Mouse (Mus musculus) CH12.LX (cell line): ENCODE data around the gene Csf2rb. TPM values are rescaled to one million over a fixed set of nuclear protein-coding genes. Genes with fewer than 3 reads are reported as not detected.

Experiments
- DNase-seq: peaks from one replicate; pipeline ENCODE4 v3.0.0-alpha.2; 2013; ENCODE audit errors: extremely low read depth
- H3K27ac ChIP-seq: 2 replicates; pipeline ENCODE4 v1.5.1; 2012; ENCODE audit warnings: low read depth, mild to moderate bottlenecking, control low read depth, moderate library complexity; ENCODE audit not compliant: insufficient read depth
- H3K27me3 ChIP-seq: replicated peaks from 2 replicates; pipeline ENCODE3; 2012; ENCODE audit warnings: inconsistent platforms
- H3K36me3 ChIP-seq, 2 experiments: replicated peaks in 1 of 2; 2 replicates each; pipeline versions ENCODE3 to v1.6.1; 2012; ENCODE audit warnings: inconsistent platforms in 1 of 2, low read length in 1 of 2, mild to moderate bottlenecking in 1 of 2, mixed read lengths in 1 of 2, moderate library complexity in 1 of 2; ENCODE audit not compliant: control insufficient read depth in 1 of 2, insufficient read depth in 1 of 2
- H3K4me1 ChIP-seq, 2 experiments: 2 replicates each; pipeline ENCODE4 v1.6.1; 2012; ENCODE audit warnings: inconsistent platforms in 1 of 2, moderate library complexity in 1 of 2; ENCODE audit not compliant: insufficient read depth in 2 of 2, control insufficient read depth in 1 of 2
- H3K4me2 ChIP-seq: 2 replicates; pipeline ENCODE4 v1.6.1; 2012; ENCODE audit warnings: low read depth, mild to moderate bottlenecking, control low read depth; ENCODE audit not compliant: poor library complexity, insufficient read depth, severe bottlenecking
- H3K4me3 ChIP-seq, 3 experiments: fragments of 150-350 bp in 1 of 3; sonication (generic) in 1 of 3; replicated peaks in 1 of 3; 2 replicates each; pipeline versions ENCODE3 to v1.5.1; 2011 to 2012; ENCODE audit warnings: low read depth in 2 of 3, low read length in 2 of 3, mild to moderate bottlenecking in 2 of 3, moderate library complexity in 2 of 3, control low read depth in 1 of 3, improper control_type of control experiment in 1 of 3, inconsistent platforms in 1 of 3, mixed read lengths in 1 of 3; ENCODE audit not compliant: poor library complexity in 1 of 3
- H3K79me2 ChIP-seq: replicated peaks from 2 replicates; pipeline ENCODE4 v1.6.1; 2012; ENCODE audit warnings: mild to moderate bottlenecking, moderate library complexity; ENCODE audit not compliant: control insufficient read depth, poor library complexity, insufficient read depth, severe bottlenecking; ENCODE audit errors: extremely low read depth
- H3K9ac ChIP-seq: 2 replicates; pipeline ENCODE4 v1.6.1; 2012; ENCODE audit warnings: low read depth, mild to moderate bottlenecking, control low read depth, moderate library complexity; ENCODE audit not compliant: insufficient read depth
- H3K9me3 ChIP-seq: replicated peaks from 2 replicates; pipeline ENCODE3; 2012; ENCODE audit warnings: low read length, inconsistent platforms, mixed read lengths
- BHLHE40 ChIP-seq: IDR thresholded peaks from 2 replicates; pipeline ENCODE4 v1.6.1; 2011; ENCODE audit warnings: mild to moderate bottlenecking, low read depth, low read length, improper control_type of control experiment
- CHD1 ChIP-seq: IDR thresholded peaks from 2 replicates; pipeline ENCODE4 v1.6.1; 2012; ENCODE audit warnings: low read depth, low read length, improper control_type of control experiment, inconsistent platforms
- CTCF ChIP-seq, 2 experiments: IDR thresholded peaks in 1 of 2; conservative IDR thresholded peaks in 1 of 2; 2 replicates each; pipeline ENCODE4 v1.5.1; 2011 to 2012; ENCODE audit warnings: low read depth in 2 of 2, low read length in 2 of 2, improper control_type of control experiment in 1 of 2, inconsistent platforms in 1 of 2, mild to moderate bottlenecking in 1 of 2, moderate library complexity in 1 of 2
- E2F4 ChIP-seq: IDR thresholded peaks from 2 replicates; pipeline ENCODE4 v1.6.1; 2011; ENCODE audit warnings: low read depth, low read length, improper control_type of control experiment; ENCODE audit not compliant: insufficient replicate concordance
- ELF1 ChIP-seq: IDR thresholded peaks from 2 replicates; pipeline ENCODE4 v1.6.1; 2014; ENCODE audit warnings: low read depth, mild to moderate bottlenecking, inconsistent platforms, low read length, improper control_type of control experiment
- EP300 ChIP-seq: IDR thresholded peaks from 2 replicates; pipeline ENCODE4 v1.6.1; 2011; ENCODE audit warnings: low read length, improper control_type of control experiment
- HCFC1 ChIP-seq: IDR thresholded peaks from 2 replicates; pipeline ENCODE4 v1.6.1; 2012; ENCODE audit warnings: low read depth, mild to moderate bottlenecking, inconsistent platforms, low read length, improper control_type of control experiment
- KAT2A ChIP-seq: IDR thresholded peaks from 2 replicates; pipeline ENCODE4 v1.6.1; 2012; ENCODE audit warnings: low read length, improper control_type of control experiment, inconsistent platforms; ENCODE audit not compliant: insufficient replicate concordance
- MAFK ChIP-seq: IDR thresholded peaks from 2 replicates; pipeline ENCODE4 v1.6.1; 2011; ENCODE audit warnings: low read length, improper control_type of control experiment; ENCODE audit not compliant: insufficient replicate concordance
- MAX ChIP-seq: IDR thresholded peaks from 2 replicates; pipeline ENCODE4 v1.6.1; 2011; ENCODE audit warnings: low read length, improper control_type of control experiment
- MAZ ChIP-seq: IDR thresholded peaks from 2 replicates; pipeline ENCODE4 v1.6.1; 2012; ENCODE audit warnings: low read depth, mild to moderate bottlenecking, inconsistent platforms, low read length, improper control_type of control experiment, moderate library complexity
- MXI1 ChIP-seq: IDR thresholded peaks from 2 replicates; pipeline ENCODE4 v1.6.1; 2011; ENCODE audit warnings: mild to moderate bottlenecking, low read depth, low read length, improper control_type of control experiment
- MYC ChIP-seq: IDR thresholded peaks from 2 replicates; pipeline ENCODE4 v1.6.1; 2011; ENCODE audit warnings: low read depth, mild to moderate bottlenecking, improper control_type of control experiment, low read length
- PAX5 ChIP-seq: IDR thresholded peaks from 2 replicates; pipeline ENCODE4 v1.6.1; 2012; ENCODE audit warnings: low read length, inconsistent platforms, mixed read lengths
- RAD21 ChIP-seq: IDR thresholded peaks from 2 replicates; pipeline ENCODE4 v1.6.1; 2011; ENCODE audit warnings: low read depth, mild to moderate bottlenecking, low read length, improper control_type of control experiment, moderate library complexity
- SIN3A ChIP-seq: IDR thresholded peaks from 2 replicates; pipeline ENCODE4 v1.6.1; 2012; ENCODE audit warnings: low read length, improper control_type of control experiment, inconsistent platforms
- SMC3 ChIP-seq: IDR thresholded peaks from 2 replicates; pipeline ENCODE4 v1.6.1; 2011; ENCODE audit warnings: low read depth, low read length, improper control_type of control experiment
- TBP ChIP-seq: conservative IDR thresholded peaks from 2 replicates; pipeline ENCODE4 v1.6.1; 2011; ENCODE audit warnings: low read depth, low read length, improper control_type of control experiment
- TCF12 ChIP-seq: IDR thresholded peaks from 2 replicates; pipeline ENCODE4 v1.6.1; 2014; ENCODE audit warnings: low read depth, mild to moderate bottlenecking, inconsistent platforms, low read length, improper control_type of control experiment
- UBTF ChIP-seq: IDR thresholded peaks from 2 replicates; pipeline ENCODE4 v1.6.1; 2012; ENCODE audit warnings: low read depth, mild to moderate bottlenecking, inconsistent platforms, low read length, improper control_type of control experiment, moderate library complexity
- USF2 ChIP-seq: conservative IDR thresholded peaks from 2 replicates; pipeline ENCODE4 v1.6.1; 2011; ENCODE audit warnings: low read depth, low read length, improper control_type of control experiment
- ZC3H11A ChIP-seq: IDR thresholded peaks from 2 replicates; pipeline ENCODE4 v1.6.1; 2012; ENCODE audit warnings: low read depth, mild to moderate bottlenecking, inconsistent platforms, low read length, improper control_type of control experiment
- ZNF384 ChIP-seq: IDR thresholded peaks from 2 replicates; pipeline ENCODE4 v1.6.1; 2012; ENCODE audit warnings: low read depth, low read length, improper control_type of control experiment, inconsistent platforms
- dilution Hi-C: fragments of 300-500 bp; cut with MboI; formaldehyde crosslinking; loops from 2 replicates; pipeline ENCODE4 v1.14.3; 2020; ENCODE audit warnings: low sequenced_read_pairs; ENCODE audit not compliant: extremely low pct_unique_long_range_greater_than_20kb, extremely low pct_ligation_motif_present
- in situ Hi-C: fragments of 300-500 bp; cut with MboI; formaldehyde crosslinking; loops from 3 replicates; pipeline ENCODE4 v1.14.3; 2019; ENCODE audit warnings: low sequenced_read_pairs, low pct_ligation_motif_present, low pct_unique_long_range_greater_than_20kb, mixed read lengths
- polyA plus RNA-seq: library from polyadenylated mRNA; unstranded; fragments of >175 nt; gene quantifications from 2 replicates; pipeline ENCODE4 v1.2.1, GENCODE M21; 2012; ENCODE audit warnings: low read depth; ENCODE audit not compliant: insufficient read length
- total RNA-seq, 2 experiments: library from RNA; depleted of rRNA; stranded (reverse); fragments of 300-350 nt in 1 of 2; fragments of >200 nt in 1 of 2; gene quantifications; 2 replicates each; pipeline ENCODE4 v1.2.3; 2012 to 2014

Csf2rb gene
- total and polyA plus RNA-seq, 3 experiments: 134 to 222 (median 179) TPM

DNA sequence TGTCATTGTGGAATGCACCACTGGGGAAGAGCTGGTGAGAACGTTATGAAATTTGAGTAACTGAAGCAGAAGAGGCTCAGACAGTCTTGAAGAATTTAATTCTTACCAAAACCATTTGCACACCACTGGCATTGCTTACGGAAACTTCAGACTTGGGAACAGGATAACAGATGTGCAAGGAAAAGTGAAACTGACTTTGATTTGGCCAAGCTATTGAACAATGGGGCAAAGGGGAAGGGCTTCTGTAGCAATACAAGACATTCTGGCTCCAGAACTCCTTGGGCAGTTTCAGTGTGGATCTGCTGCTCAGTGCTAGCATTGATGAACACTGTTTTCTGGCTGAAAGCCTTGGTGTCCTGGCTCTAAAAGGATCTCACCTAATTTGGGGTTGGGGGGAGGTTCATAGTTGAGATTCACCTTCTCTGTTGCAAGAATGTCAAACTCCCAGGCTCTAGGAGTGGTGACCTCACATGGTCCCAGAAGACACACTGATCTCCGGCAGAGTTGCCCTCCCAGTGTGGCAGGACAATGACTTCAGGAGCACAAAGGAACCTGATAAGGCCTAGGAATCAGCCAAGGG, 26.1 kb downstream of the Csf2rb start (continued):
- no peak for TF ChIP-seq SMC3
- no peak for TF ChIP-seq CHD1
- no peak for TF ChIP-seq ZC3H11A
- TF ChIP-seq BHLHE40: no peak

DNA sequence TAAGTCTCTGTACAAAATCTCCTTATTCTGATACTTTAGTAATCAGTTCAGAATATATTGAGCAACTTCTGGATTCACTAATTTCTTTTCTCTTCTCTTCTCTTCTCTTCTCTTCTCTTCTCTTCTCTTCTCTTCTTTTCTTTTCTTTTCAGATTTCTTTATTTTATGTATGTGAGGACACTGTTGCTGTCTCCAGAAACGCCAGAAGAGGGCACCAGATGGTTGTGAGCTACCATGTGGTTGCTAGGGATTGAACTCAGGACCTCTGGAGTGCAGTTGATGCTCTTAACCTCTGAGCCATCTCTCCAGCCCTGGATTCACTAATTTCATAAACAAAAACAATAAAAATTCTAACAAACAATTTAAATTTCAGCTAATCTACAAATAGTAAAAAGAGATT, 29.4 kb downstream of the Csf2rb start:
- Histone ChIP-seq H3K27ac (no peak overlapping the region), H3K4me2 (no peak overlapping the region), H3K4me3 (no peak overlapping the region), H3K79me2 (no peaks in the 10 kb centered on the region), H3K4me1 (peaks cover 6 to 19% of the 10 kb centered on the region in 2 experiments; a peak in 3 of 4 replicates), H3K36me3 (peaks cover 10 to 11% of the 10 kb centered on the region in 2 experiments), H3K27me3 (peaks cover 25% of the 10 kb centered on the region), H3K9me3 (peaks cover 1% of the 10 kb centered on the region), H3K9ac (no peak overlapping the region)
- in situ Hi-C loops (loop anchor here (10.0 kb wide), 1 partner anchor 180 kb away; the partner anchor contains the start of gene C1qtnf6), dilution Hi-C loops (no loop called here)
- DNase-seq: peak; percentile 59
- peak; percentile 81 for TF ChIP-seq MYC
- TF ChIP-seq USF2: no peak
- no peak for TF ChIP-seq CHD1
- TF ChIP-seq KAT2A: no peak
- no peak for TF ChIP-seq HCFC1
- TF ChIP-seq MAFK: no peak
- peak; percentile 32 to 79; a peak in 2 of 4 replicates for TF ChIP-seq CTCF (conservative IDR thresholded peaks at IDR 0.05 in 1 of 2, IDR thresholded peaks at IDR 0.05 in 1 of 2; ENCODE audit: low read depth in 2 of 2, low read length in 2 of 2)
- TF ChIP-seq RAD21: peak; percentile 67
- peak; percentile 74 for TF ChIP-seq SMC3

DNA sequence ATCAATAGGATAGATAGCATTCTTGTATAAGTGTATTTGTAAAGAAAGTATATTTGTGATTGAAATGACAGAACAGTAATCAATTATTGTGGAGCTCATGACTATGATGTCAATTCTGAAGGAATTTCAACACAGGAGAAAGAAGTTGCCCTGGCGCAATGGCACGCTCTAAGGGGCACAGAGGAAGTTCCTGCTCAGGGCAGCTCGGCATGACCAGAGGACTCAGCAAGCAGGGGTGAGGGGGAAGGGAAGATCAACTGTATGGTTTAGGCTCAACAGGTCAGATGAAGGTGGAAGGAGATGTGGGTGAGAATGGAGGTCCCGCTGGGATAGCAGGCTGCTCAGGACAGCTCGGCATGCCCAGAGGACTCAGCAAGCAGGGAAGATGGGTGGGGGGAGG, 30.0 kb downstream of the Csf2rb start:
- Histone ChIP-seq H3K4me1 (peaks cover 6 to 18% of the 10 kb centered on the region in 2 experiments; a peak in 3 of 4 replicates), H3K79me2 (no peaks in the 10 kb centered on the region), H3K4me3 (no peak overlapping the region), H3K36me3 (peaks cover 4 to 5% of the 10 kb centered on the region in 2 experiments), H3K27me3 (peaks cover 31% of the 10 kb centered on the region), H3K9ac (no peak overlapping the region), H3K27ac (no peak overlapping the region), H3K4me2 (no peak overlapping the region), H3K9me3 (peaks cover 4% of the 10 kb centered on the region)
- dilution Hi-C loops (no loop called here), in situ Hi-C loops (loop anchor here (10.0 kb wide), 1 partner anchor 179 kb away; the partner anchor contains the start of gene C1qtnf6)
- no peak for TF ChIP-seq EP300
- TF ChIP-seq ZNF384: no peak
- no peak for TF ChIP-seq E2F4
- TF ChIP-seq MAFK: no peak
- TF ChIP-seq USF2: no peak
- no peak for TF ChIP-seq MAZ
- no peak for TF ChIP-seq ELF1
- TF ChIP-seq PAX5: no peak
- no peak for TF ChIP-seq TCF12
- TF ChIP-seq TBP: no peak
- TF ChIP-seq MXI1: no peak
- TF ChIP-seq SIN3A: no peak
- TF ChIP-seq UBTF: no peak
- TF ChIP-seq MAX: no peak
- TF ChIP-seq HCFC1: no peak
- no peak for DNase-seq
